Mouse (Mus musculus) heart, postnatal 0 days (tissue): Measurements from ENCODE around the gene Dmap1. TPM values are rescaled to one million over a fixed set of nuclear protein-coding genes. Genes with fewer than 3 reads are reported as not detected.

Experiments
- ATAC-seq: fragments of 200-750 bp; cut with Nextera tagmentation; 2 replicates; pipeline ENCODE4 v1.8.0; 2017; ENCODE audit warnings: low read depth, moderate number of reproducible peaks, moderate library complexity; ENCODE audit not compliant: insufficient read depth
- DNase-seq: peaks from one replicate; pipeline ENCODE4 v3.0.0-alpha.2; 2016; ENCODE audit warnings: low spot score
- H3K27ac ChIP-seq: fragments of 300-500 bp; sonication (generic); 2 replicates; pipeline ENCODE4 v1.5.1; 2014; ENCODE audit warnings: low read depth, mild to moderate bottlenecking
- H3K27me3 ChIP-seq: fragments of 300-500 bp; sonication (generic); 2 replicates; pipeline ENCODE4 v1.6.1; 2014; ENCODE audit warnings: low read length, mixed read lengths; ENCODE audit not compliant: control insufficient read depth, insufficient read depth
- H3K36me3 ChIP-seq: fragments of 300-500 bp; sonication (generic); replicated peaks from 2 replicates; pipeline ENCODE4 v1.6.1; 2014; ENCODE audit warnings: low read length, mixed read lengths; ENCODE audit not compliant: control insufficient read depth, insufficient read depth
- H3K4me1 ChIP-seq: fragments of 300-500 bp; sonication (generic); 2 replicates; pipeline ENCODE4 v1.6.1; 2014; ENCODE audit warnings: antibody characterized with exemption; ENCODE audit not compliant: control insufficient read depth, insufficient read depth
- H3K4me2 ChIP-seq: fragments of 300-500 bp; sonication (generic); 2 replicates; pipeline ENCODE4 v1.6.1; 2014; ENCODE audit warnings: low read depth, mild to moderate bottlenecking, low read length, moderate library complexity
- H3K4me3 ChIP-seq: fragments of 300-500 bp; sonication (generic); 2 replicates; pipeline ENCODE4 v1.5.1; 2014; ENCODE audit warnings: low read depth, low read length
- H3K9ac ChIP-seq: fragments of 300-500 bp; sonication (generic); replicated peaks from 2 replicates; pipeline ENCODE4 v1.6.1; 2014; ENCODE audit warnings: low read depth, low read length, mixed read lengths
- H3K9me3 ChIP-seq: fragments of 300-500 bp; sonication (generic); replicated peaks from 2 replicates; pipeline ENCODE4 v1.6.1; 2016; ENCODE audit warnings: low read length; ENCODE audit not compliant: control insufficient read depth
- CTCF ChIP-seq: IDR thresholded peaks from 2 replicates; pipeline ENCODE4 v1.5.1; 2016; ENCODE audit warnings: antibody characterized with exemption, control low read depth, low read depth
- EP300 ChIP-seq: IDR thresholded peaks from 2 replicates; pipeline ENCODE4 v1.6.1; 2016; ENCODE audit warnings: antibody characterized with exemption, low read depth
- WGBS: fragments of 180-500 bp; shearing (Covaris S2); extraction: QIAGEN DNeasy Blood & Tissue Kit; methylation state at CpG from one replicate; pipeline ENCODE4 v1.1.7; 2014; 5-methylcytosine and 5-hydroxymethylcytosine counted together
- polyA plus RNA-seq: library from polyadenylated mRNA; unstranded; fragments of >200 nt; fragmentation: Nextera tagmentation; extraction: Ambion mirVana; gene quantifications from 2 replicates; pipeline ENCODE4 v1.2.1, GENCODE M21; 2015
- total RNA-seq: library from RNA; depleted of rRNA; stranded (reverse); fragments of >200 nt; gene quantifications from 2 replicates; pipeline ENCODE4 v1.2.3, GENCODE M21; 2014; ENCODE audit warnings: low replicate concordance; rRNA removed

The Dmap1 gene
- total RNA-seq (42.1 and 50.4 TPM in 2 replicates), polyA plus RNA-seq (32.1 and 32.6 TPM in 2 replicates)

GRCm38 (mm10) chr4:117681931-117682461, at the start of gene Dmap1:
Gene Dmap1, minus strand, starts transcription at chr4:117682273.
- TF ChIP-seq EP300 (peak; percentile 32; the same call in 1 of the 2 replicates), CTCF (no peak)
- Histone ChIP-seq H3K9me3 (no peaks in the 10 kb centered on the region), H3K4me3 (peak within 1 kb of the TSS; percentile 88), H3K9ac (peak within 1 kb of the TSS; percentile 86), H3K4me1 (0 out of 2 replicates have a peak, but pooled peaks cover 6% of the 10 kb centered on the region), H3K27me3 (no peaks in the 10 kb centered on the region), H3K4me2 (peak within 1 kb of the TSS; percentile 96), H3K27ac (peak within 1 kb of the TSS; percentile 56; the same call in 1 of the 2 replicates), H3K36me3 (peaks cover 34% of the 10 kb centered on the region)
- WGBS: under 1% methylated on average over 33 of the region's 33 CpGs
- DNase-seq (peak; percentile 85), ATAC-seq (peak; percentile 93)

GRCm38 (mm10) chr4:117724112-117724511, 42.0 kb upstream of the Dmap1 start, which contains the start of gene Gm12845:
Gene Gm12845, plus strand, starts transcription at chr4:117724412.
- DNase-seq (no peak), ATAC-seq (no peak)
- no peak within 1 kb of the TSS for H3K4me3 ChIP-seq
- H3K4me2 ChIP-seq: no peak within 1 kb of the TSS
- WGBS: 92% methylated on average over 1 of the region's 1 CpGs
- no peaks in the 10 kb centered on the region for H3K36me3 ChIP-seq
- no peaks in the 10 kb centered on the region for H3K9me3 ChIP-seq
- H3K27me3 ChIP-seq: no peaks in the 10 kb centered on the region
- no peak for TF ChIP-seq CTCF
- TF ChIP-seq EP300: no peak
- H3K27ac ChIP-seq: no peak within 1 kb of the TSS
- H3K9ac ChIP-seq: no peak within 1 kb of the TSS
- no peaks in the 10 kb centered on the region for H3K4me1 ChIP-seq

- Histone ChIP-seq H3K9ac (no peak overlapping the region), H3K9me3 (no peaks in the 10 kb centered on the region), H3K36me3 (no peaks in the 10 kb centered on the region), H3K4me3 (no peak overlapping the region), H3K4me1 (no peaks in the 10 kb centered on the region), H3K27ac (no peak overlapping the region), H3K27me3 (no peaks in the 10 kb centered on the region), H3K4me2 (no peak overlapping the region)
- ATAC-seq: no peak
- DNase-seq: no peak
- WGBS: 54% methylated on average over 6 of the region's 6 CpGs
- TF ChIP-seq EP300 (no peak), CTCF (no peak)
These were observed 31.4 kb upstream of the Dmap1 start for GRCm38 (mm10) chr4:117713303-117714098.

- WGBS: 64% methylated on average over 3 of the region's 3 CpGs
- no peak overlapping the region for H3K4me3 ChIP-seq
- no peak overlapping the region for H3K4me2 ChIP-seq
- ATAC-seq: no peak
- no peak for DNase-seq
- no peaks in the 10 kb centered on the region for H3K9me3 ChIP-seq
- H3K27ac ChIP-seq: no peak overlapping the region
- H3K36me3 ChIP-seq: no peaks in the 10 kb centered on the region
- no peak overlapping the region for H3K9ac ChIP-seq
- no peaks in the 10 kb centered on the region for H3K27me3 ChIP-seq
- TF ChIP-seq CTCF: no peak
- TF ChIP-seq EP300: no peak
- no peaks in the 10 kb centered on the region for H3K4me1 ChIP-seq
These were observed 30.2 kb upstream of the Dmap1 start for GRCm38 (mm10) chr4:117712314-117712713.

- ATAC-seq (no peak), DNase-seq (no peak)
- H3K4me2 ChIP-seq: no peak overlapping the region
- H3K27me3 ChIP-seq: no peaks in the 10 kb centered on the region
- 63% methylated on average over 3 of the region's 3 CpGs for WGBS
- H3K9me3 ChIP-seq: no peaks in the 10 kb centered on the region
- no peak overlapping the region for H3K4me3 ChIP-seq
- H3K9ac ChIP-seq: no peak overlapping the region
- TF ChIP-seq CTCF: no peak
- no peak for TF ChIP-seq EP300
- no peaks in the 10 kb centered on the region for H3K36me3 ChIP-seq
- H3K27ac ChIP-seq: no peak overlapping the region
- H3K4me1 ChIP-seq: no peaks in the 10 kb centered on the region
These were observed 26.9 kb upstream of the Dmap1 start for GRCm38 (mm10) chr4:117708780-117709550.
